Comparison of ENCODE assay signal across 11 mouse cellular contexts in the genomic region with DNA sequence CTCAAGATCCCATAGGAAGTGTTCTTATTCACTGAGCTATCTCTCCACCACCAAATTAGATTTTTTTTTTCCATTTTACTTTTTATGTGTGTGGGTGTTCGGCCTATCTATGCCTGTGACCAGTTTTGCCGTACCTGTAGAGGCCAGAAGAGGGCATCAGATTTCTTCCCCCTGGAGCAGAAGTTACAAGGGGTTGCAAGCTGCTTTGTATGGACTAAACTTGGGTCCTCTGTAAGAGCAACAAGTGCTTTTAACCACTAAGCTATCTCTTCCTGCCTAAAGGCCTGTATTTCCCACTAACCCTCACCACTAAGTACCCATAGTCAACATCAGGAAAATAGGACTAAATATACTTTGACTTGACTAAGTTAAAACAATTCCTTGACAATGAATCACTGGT. TPM values are rescaled to one million over a fixed set of nuclear protein-coding genes. Genes with fewer than 3 reads are reported as not detected.
DNase-seq lines count a peak whose midpoint lies in the region; ATAC-seq and TF ChIP-seq lines count a peak whose summit lies in the region.
"Had no signal": no experiment of that assay in that cellular context is flagged by ENCODE, and none has a peak within 500 bp of the region (broad histone marks: within the 10 kb centered on the region; RNA-seq: fewer than 3 reads in every experiment).

No protein-coding gene starts in this region.

- no peak overlapping the region for H3K9ac ChIP-seq in forebrain, postnatal 0 days
- no peak overlapping the region for H3K9ac ChIP-seq in forebrain, embryonic 12.5 days
- H3K9ac ChIP-seq in CH12.LX (ENCODE audit: insufficient read depth, low read depth), result no peak overlapping the region
- no peak overlapping the region for H3K9ac ChIP-seq in kidney, postnatal 0 days (ENCODE audit: low read depth, low read length)

- in situ Hi-C loops in CH12.LX (cut with MboI; ENCODE audit: low pct_ligation_motif_present, low pct_unique_long_range_greater_than_20kb, low sequenced_read_pairs), result loop anchor here (5.0 to 10.0 kb wide), 2 partner anchors 153 to 260 kb away; no protein-coding TSS in a partner anchor

- no peak for ATAC-seq in forebrain, postnatal 0 days
- ATAC-seq in forebrain, embryonic 12.5 days (ENCODE audit: low FRiP score), result no peak
- ATAC-seq in kidney, postnatal 0 days (replicated peaks; ENCODE audit: low FRiP score, low read depth), result no peak
- ATAC-seq: forebrain, embryonic 14.5 days had no signal

- no peak overlapping the region for H3K4me2 ChIP-seq in forebrain, postnatal 0 days (ENCODE audit: low read depth)
- H3K4me2 ChIP-seq in forebrain, embryonic 12.5 days, result no peak overlapping the region
- H3K4me2 ChIP-seq in CH12.LX (ENCODE audit: insufficient read depth, low read depth, poor library complexity, severe bottlenecking), result no peak overlapping the region
- H3K4me2 ChIP-seq in kidney, postnatal 0 days (ENCODE audit: low read length), result no peak overlapping the region

- H3K27me3 ChIP-seq in forebrain, postnatal 0 days (ENCODE audit: insufficient read depth, low read length), result no peaks in the 10 kb centered on the region
- no peaks in the 10 kb centered on the region for H3K27me3 ChIP-seq in forebrain, embryonic 12.5 days
- no peaks in the 10 kb centered on the region for H3K27me3 ChIP-seq in CH12.LX (replicated peaks)
- H3K27me3 ChIP-seq in kidney, postnatal 0 days (ENCODE audit: insufficient read depth, low read length), result no peaks in the 10 kb centered on the region

- dilution Hi-C loops in CH12.LX (cut with MboI; ENCODE audit: extremely low pct_ligation_motif_present, extremely low pct_unique_long_range_greater_than_20kb, low sequenced_read_pairs), result no loop called here

- H3K27ac ChIP-seq in forebrain, postnatal 0 days (ENCODE audit: low read depth, low read length), result no peak overlapping the region
- H3K27ac ChIP-seq in forebrain, embryonic 12.5 days, result no peak overlapping the region
- H3K27ac ChIP-seq in CH12.LX (ENCODE audit: insufficient read depth, low read depth), result no peak overlapping the region
- H3K27ac ChIP-seq in kidney, postnatal 0 days, result no peak overlapping the region

- H3K4me1 ChIP-seq in forebrain, postnatal 0 days (ENCODE audit: insufficient read depth), result no peaks in the 10 kb centered on the region
- H3K4me1 ChIP-seq in forebrain, embryonic 12.5 days, result no peaks in the 10 kb centered on the region
- peaks cover 24 to 52% of the 10 kb centered on the region in 2 experiments for H3K4me1 ChIP-seq in CH12.LX (ENCODE audit: control insufficient read depth in 1 of 2, insufficient read depth in 2 of 2)
- H3K4me1 ChIP-seq in kidney, postnatal 0 days (replicated peaks; ENCODE audit: insufficient read depth, low read length), result 0 out of 2 replicates have a peak, but pooled peaks cover 4% of the 10 kb centered on the region

- intact Hi-C loops in left cerebral cortex, postnatal 25 days (cut with DNase I), result loop anchor here (1.0 to 2.0 kb wide), 2 partner anchors 152 to 248 kb away; no protein-coding TSS in a partner anchor

- TF ChIP-seq POLR2A in CH12.LX (IDR thresholded peaks at IDR 0.05; ENCODE audit: low read depth, low read length), result no peak

- peak; percentile 32 for TF ChIP-seq RAD21 in CH12.LX (IDR thresholded peaks at IDR 0.05; ENCODE audit: low read depth, low read length)

- no peak for DNase-seq in forebrain, postnatal 0 days
- peak; percentile 18 to 27 for DNase-seq in left cerebral cortex, postnatal 25 days (ENCODE audit: low spot score in 2 of 2)
- no peak for DNase-seq in left cerebral cortex, adult 11 months (ENCODE audit: low spot score)
- peak; percentile 45 for DNase-seq in CH12.LX (ENCODE audit: extremely low read depth)
- DNase-seq in kidney, postnatal 0 days (ENCODE audit: low spot score), result no peak
- no peak for DNase-seq in testis, postnatal 14 days (ENCODE audit: low spot score)
- DNase-seq in ovary, adult 18-20 months (ENCODE audit: low spot score), result no peak

- H3K9me3 ChIP-seq in forebrain, postnatal 0 days (ENCODE audit: low read length), result no peaks in the 10 kb centered on the region
- no peaks in the 10 kb centered on the region for H3K9me3 ChIP-seq in forebrain, embryonic 12.5 days
- H3K9me3 ChIP-seq in CH12.LX (replicated peaks; ENCODE audit: low read length), result peaks cover 15% of the 10 kb centered on the region
- no peaks in the 10 kb centered on the region for H3K9me3 ChIP-seq in kidney, postnatal 0 days (replicated peaks; ENCODE audit: low read length)

- 92% methylated on average over 2 of the region's 2 CpGs for WGBS in forebrain, postnatal 0 days
- 88% methylated on average over 2 of the region's 2 CpGs for WGBS in forebrain, embryonic 12.5 days
- WGBS in kidney, postnatal 0 days, result 76% methylated on average over 2 of the region's 2 CpGs

- H3K36me3 ChIP-seq in forebrain, postnatal 0 days (ENCODE audit: insufficient read depth), result peaks cover 40% of the 10 kb centered on the region
- H3K36me3 ChIP-seq in forebrain, embryonic 12.5 days (replicated peaks), result peaks cover 47% of the 10 kb centered on the region
- H3K36me3 ChIP-seq in CH12.LX (replicated peaks in 1 of 2; ENCODE audit: control insufficient read depth in 1 of 2, insufficient read depth in 1 of 2, low read length in 1 of 2), result peaks cover 33 to 54% of the 10 kb centered on the region in 2 experiments
- H3K36me3 ChIP-seq in kidney, postnatal 0 days (ENCODE audit: insufficient read depth, low read length), result peaks cover 30% of the 10 kb centered on the region

- no peaks in the 10 kb centered on the region for H3K79me2 ChIP-seq in CH12.LX (replicated peaks; ENCODE audit: control insufficient read depth, extremely low read depth, insufficient read depth, poor library complexity, severe bottlenecking)

- TF ChIP-seq CTCF in forebrain, postnatal 0 days (IDR thresholded peaks at IDR 0.05; ENCODE audit: low read depth), result peak; percentile 28; the same call in 1 of the 2 replicates
- peak; percentile 12 to 61; a peak in 2 of 4 replicates for TF ChIP-seq CTCF in CH12.LX (conservative IDR thresholded peaks at IDR 0.05 in 1 of 2, IDR thresholded peaks at IDR 0.05 in 1 of 2; ENCODE audit: low read depth in 2 of 2, low read length in 2 of 2)
- peak; percentile 52 for TF ChIP-seq CTCF in kidney, postnatal 0 days (IDR thresholded peaks at IDR 0.05; ENCODE audit: low read depth)

- no peak for TF ChIP-seq EP300 in CH12.LX (IDR thresholded peaks at IDR 0.05; ENCODE audit: low read length)

- no peak overlapping the region for H3K4me3 ChIP-seq in forebrain, postnatal 0 days (ENCODE audit: low read depth, low read length)
- no peak overlapping the region for H3K4me3 ChIP-seq in forebrain, embryonic 12.5 days (replicated peaks)
- no peak overlapping the region for H3K4me3 ChIP-seq in CH12.LX (replicated peaks in 1 of 3; ENCODE audit: low read depth in 2 of 3, low read length in 2 of 3, poor library complexity in 1 of 3)
- no peak overlapping the region for H3K4me3 ChIP-seq in kidney, postnatal 0 days (replicated peaks; ENCODE audit: low read depth, low read length)

TF ChIP-seq in CH12.LX, 34 proteins besides CTCF, POLR2A, EP300 and RAD21:
- TF ChIP-seq NELFE (IDR thresholded peaks at IDR 0.05; ENCODE audit: low read depth, low read length) (no peak), SMC3 (IDR thresholded peaks at IDR 0.05; ENCODE audit: low read depth, low read length) (peak; percentile 42)

RNA-seq across cellular contexts. Expression of gene Heatr6, which starts 31.2 kb away (rescaled TPM):
- 27.6 and 29.5 TPM in 2 replicates for total RNA-seq in forebrain, postnatal 0 days (2014; rRNA removed)
- 14.0 and 22.2 TPM in 2 replicates for polyA plus RNA-seq in forebrain, postnatal 0 days (2015; fragmentation: Nextera tagmentation; extraction: Ambion mirVana)
- polyA plus RNA-seq in forebrain, embryonic 12.5 days (2016; fragmentation: Nextera tagmentation; extraction: Ambion mirVana), result 33.5 and 34.9 TPM in 2 replicates
- 10 to 100 TPM; 12.3 to 14.8 TPM for total RNA-seq in left cerebral cortex, postnatal 25 days (2021)
- total RNA-seq in CH12.LX (2012; rRNA removed) (17.6 and 18.3 TPM in 2 replicates), CH12.LX (2014; rRNA removed) (14.9 and 17.4 TPM in 2 replicates)
- polyA plus RNA-seq in CH12.LX (2012; ENCODE audit: insufficient read length, low read depth), result 21.0 and 24.4 TPM in 2 replicates
- 14.4 and 14.9 TPM in 2 replicates for polyA plus RNA-seq in kidney, postnatal 0 days (2015; fragmentation: Nextera tagmentation; extraction: Ambion mirVana)

RNA-seq across cellular contexts. Expression of gene Wfdc21, which starts 37.9 kb away (rescaled TPM):
- total RNA-seq in forebrain, postnatal 0 days (2014; rRNA removed), result not detected in 2 replicates
- 0.89 TPM in 1 of 2 replicates, not detected in the other for polyA plus RNA-seq in forebrain, postnatal 0 days (2015; fragmentation: Nextera tagmentation; extraction: Ambion mirVana)
- not detected in 2 replicates for polyA plus RNA-seq in forebrain, embryonic 12.5 days (2016; fragmentation: Nextera tagmentation; extraction: Ambion mirVana)
- not detected for total RNA-seq in left cerebral cortex, postnatal 25 days (2021)
- 1.6 and 3.3 TPM in 2 replicates for total RNA-seq in CH12.LX (2012; rRNA removed)
- 8.3 and 14.7 TPM in 2 replicates for total RNA-seq in CH12.LX (2014; rRNA removed)
- polyA plus RNA-seq in CH12.LX (2012; ENCODE audit: insufficient read length, low read depth), result 2.6 and 3.4 TPM in 2 replicates
- polyA plus RNA-seq in kidney, postnatal 0 days (2015; fragmentation: Nextera tagmentation; extraction: Ambion mirVana), result 1.5 and 1.7 TPM in 2 replicates
- polyA plus RNA-seq: forebrain, embryonic 14.5 days; limb, embryonic 11.5 days; neural tube, embryonic 14.5 days had no signal

Comparison
In these comparisons a context has a peak if more than half of its experiments do, and no peak if none do; other contexts are left out.
1. DNase-seq: peak in left cerebral cortex, postnatal 25 days (2 of 2) and CH12.LX (single experiment); none in forebrain, postnatal 0 days (single experiment), left cerebral cortex, adult 11 months (single experiment), kidney, postnatal 0 days (single experiment), testis, postnatal 14 days (single experiment) and ovary, adult 18-20 months (single experiment).
2. Peak in every context shown above with its lines, with median percentiles within 50 percentile points of each other: CTCF ChIP-seq.